Mouse (Mus musculus) CH12.LX (cell line): ENCODE results near the gene Cenph. TPM values are rescaled to one million over a fixed set of nuclear protein-coding genes. Genes with fewer than 3 reads are reported as not detected.
"Not testable (repeated sequence)": the region's sequence is repeated elsewhere in the genome, so short reads cannot be mapped to it uniquely, and the experiment has no call there.

Experiments
- DNase-seq: peaks from one replicate; pipeline ENCODE4 v3.0.0-alpha.2; 2013; ENCODE audit errors: extremely low read depth
- H3K27ac ChIP-seq: 2 replicates; pipeline ENCODE4 v1.5.1; 2012; ENCODE audit warnings: low read depth, mild to moderate bottlenecking, control low read depth, moderate library complexity; ENCODE audit not compliant: insufficient read depth
- H3K27me3 ChIP-seq: replicated peaks from 2 replicates; pipeline ENCODE3; 2012; ENCODE audit warnings: inconsistent platforms
- H3K36me3 ChIP-seq, 2 experiments: replicated peaks in 1 of 2; 2 replicates each; pipeline versions ENCODE3 to v1.6.1; 2012; ENCODE audit warnings: inconsistent platforms in 1 of 2, low read length in 1 of 2, mild to moderate bottlenecking in 1 of 2, mixed read lengths in 1 of 2, moderate library complexity in 1 of 2; ENCODE audit not compliant: control insufficient read depth in 1 of 2, insufficient read depth in 1 of 2
- H3K4me1 ChIP-seq, 2 experiments: 2 replicates each; pipeline ENCODE4 v1.6.1; 2012; ENCODE audit warnings: inconsistent platforms in 1 of 2, moderate library complexity in 1 of 2; ENCODE audit not compliant: insufficient read depth in 2 of 2, control insufficient read depth in 1 of 2
- H3K4me2 ChIP-seq: 2 replicates; pipeline ENCODE4 v1.6.1; 2012; ENCODE audit warnings: low read depth, mild to moderate bottlenecking, control low read depth; ENCODE audit not compliant: poor library complexity, insufficient read depth, severe bottlenecking
- H3K4me3 ChIP-seq, 3 experiments: fragments of 150-350 bp in 1 of 3; sonication (generic) in 1 of 3; replicated peaks in 1 of 3; 2 replicates each; pipeline versions ENCODE3 to v1.5.1; 2011 to 2012; ENCODE audit warnings: low read depth in 2 of 3, low read length in 2 of 3, mild to moderate bottlenecking in 2 of 3, moderate library complexity in 2 of 3, control low read depth in 1 of 3, improper control_type of control experiment in 1 of 3, inconsistent platforms in 1 of 3, mixed read lengths in 1 of 3; ENCODE audit not compliant: poor library complexity in 1 of 3
- H3K79me2 ChIP-seq: replicated peaks from 2 replicates; pipeline ENCODE4 v1.6.1; 2012; ENCODE audit warnings: mild to moderate bottlenecking, moderate library complexity; ENCODE audit not compliant: control insufficient read depth, poor library complexity, insufficient read depth, severe bottlenecking; ENCODE audit errors: extremely low read depth
- H3K9ac ChIP-seq: 2 replicates; pipeline ENCODE4 v1.6.1; 2012; ENCODE audit warnings: low read depth, mild to moderate bottlenecking, control low read depth, moderate library complexity; ENCODE audit not compliant: insufficient read depth
- H3K9me3 ChIP-seq: replicated peaks from 2 replicates; pipeline ENCODE3; 2012; ENCODE audit warnings: low read length, inconsistent platforms, mixed read lengths
- CHD2 ChIP-seq: IDR thresholded peaks from 2 replicates; pipeline ENCODE4 v1.6.1; 2011; ENCODE audit warnings: low read length, improper control_type of control experiment
- CTCF ChIP-seq, 2 experiments: IDR thresholded peaks in 1 of 2; conservative IDR thresholded peaks in 1 of 2; 2 replicates each; pipeline ENCODE4 v1.5.1; 2011 to 2012; ENCODE audit warnings: low read depth in 2 of 2, low read length in 2 of 2, improper control_type of control experiment in 1 of 2, inconsistent platforms in 1 of 2, mild to moderate bottlenecking in 1 of 2, moderate library complexity in 1 of 2
- ELF1 ChIP-seq: IDR thresholded peaks from 2 replicates; pipeline ENCODE4 v1.6.1; 2014; ENCODE audit warnings: low read depth, mild to moderate bottlenecking, inconsistent platforms, low read length, improper control_type of control experiment
- ETS1 ChIP-seq: conservative IDR thresholded peaks from 2 replicates; pipeline ENCODE4 v1.6.1; 2012; ENCODE audit warnings: low read depth, mild to moderate bottlenecking, inconsistent platforms, low read length, improper control_type of control experiment, moderate library complexity
- GABPA ChIP-seq: IDR thresholded peaks from 2 replicates; pipeline ENCODE4 v1.6.1; 2012; ENCODE audit warnings: low read depth, low read length, improper control_type of control experiment, inconsistent platforms; ENCODE audit not compliant: insufficient replicate concordance
- HCFC1 ChIP-seq: IDR thresholded peaks from 2 replicates; pipeline ENCODE4 v1.6.1; 2012; ENCODE audit warnings: low read depth, mild to moderate bottlenecking, inconsistent platforms, low read length, improper control_type of control experiment
- JUN ChIP-seq: IDR thresholded peaks from 2 replicates; pipeline ENCODE4 v1.6.1; 2011; ENCODE audit warnings: low read depth, mild to moderate bottlenecking, low read length, improper control_type of control experiment, moderate library complexity; ENCODE audit not compliant: insufficient read depth
- JUND ChIP-seq: conservative IDR thresholded peaks from 2 replicates; pipeline ENCODE4 v1.6.1; 2011; ENCODE audit warnings: low read depth, low read length, improper control_type of control experiment
- KAT2A ChIP-seq: IDR thresholded peaks from 2 replicates; pipeline ENCODE4 v1.6.1; 2012; ENCODE audit warnings: low read length, improper control_type of control experiment, inconsistent platforms; ENCODE audit not compliant: insufficient replicate concordance
- MAZ ChIP-seq: IDR thresholded peaks from 2 replicates; pipeline ENCODE4 v1.6.1; 2012; ENCODE audit warnings: low read depth, mild to moderate bottlenecking, inconsistent platforms, low read length, improper control_type of control experiment, moderate library complexity
- MXI1 ChIP-seq: IDR thresholded peaks from 2 replicates; pipeline ENCODE4 v1.6.1; 2011; ENCODE audit warnings: mild to moderate bottlenecking, low read depth, low read length, improper control_type of control experiment
- NRF1 ChIP-seq: IDR thresholded peaks from 2 replicates; pipeline ENCODE4 v1.6.1; 2014; ENCODE audit warnings: low read depth, mild to moderate bottlenecking, inconsistent platforms, low read length, improper control_type of control experiment, moderate library complexity
- POLR2A ChIP-seq: IDR thresholded peaks from 2 replicates; pipeline ENCODE4 v1.6.1; 2011; ENCODE audit warnings: low read depth, mild to moderate bottlenecking, improper control_type of control experiment, low read length
- RAD21 ChIP-seq: IDR thresholded peaks from 2 replicates; pipeline ENCODE4 v1.6.1; 2011; ENCODE audit warnings: low read depth, mild to moderate bottlenecking, low read length, improper control_type of control experiment, moderate library complexity
- SIN3A ChIP-seq: IDR thresholded peaks from 2 replicates; pipeline ENCODE4 v1.6.1; 2012; ENCODE audit warnings: low read length, improper control_type of control experiment, inconsistent platforms
- TCF12 ChIP-seq: IDR thresholded peaks from 2 replicates; pipeline ENCODE4 v1.6.1; 2014; ENCODE audit warnings: low read depth, mild to moderate bottlenecking, inconsistent platforms, low read length, improper control_type of control experiment
- UBTF ChIP-seq: IDR thresholded peaks from 2 replicates; pipeline ENCODE4 v1.6.1; 2012; ENCODE audit warnings: low read depth, mild to moderate bottlenecking, inconsistent platforms, low read length, improper control_type of control experiment, moderate library complexity
- ZKSCAN1 ChIP-seq: IDR thresholded peaks from 2 replicates; pipeline ENCODE4 v1.6.1; 2012; ENCODE audit warnings: low read depth, inconsistent platforms, low read length, improper control_type of control experiment, borderline replicate concordance
- ZMIZ1 ChIP-seq: IDR thresholded peaks from 2 replicates; pipeline ENCODE4 v1.6.1; 2012; ENCODE audit warnings: low read depth, mild to moderate bottlenecking, inconsistent platforms, low read length, improper control_type of control experiment
- ZNF384 ChIP-seq: IDR thresholded peaks from 2 replicates; pipeline ENCODE4 v1.6.1; 2012; ENCODE audit warnings: low read depth, low read length, improper control_type of control experiment, inconsistent platforms
- dilution Hi-C: fragments of 300-500 bp; cut with MboI; formaldehyde crosslinking; loops from 2 replicates; pipeline ENCODE4 v1.14.3; 2020; ENCODE audit warnings: low sequenced_read_pairs; ENCODE audit not compliant: extremely low pct_unique_long_range_greater_than_20kb, extremely low pct_ligation_motif_present
- in situ Hi-C: fragments of 300-500 bp; cut with MboI; formaldehyde crosslinking; loops from 3 replicates; pipeline ENCODE4 v1.14.3; 2019; ENCODE audit warnings: low sequenced_read_pairs, low pct_ligation_motif_present, low pct_unique_long_range_greater_than_20kb, mixed read lengths
- polyA plus RNA-seq: library from polyadenylated mRNA; unstranded; fragments of >175 nt; gene quantifications from 2 replicates; pipeline ENCODE4 v1.2.1, GENCODE M21; 2012; ENCODE audit warnings: low read depth; ENCODE audit not compliant: insufficient read length
- total RNA-seq, 2 experiments: library from RNA; depleted of rRNA; stranded (reverse); fragments of 300-350 nt in 1 of 2; fragments of >200 nt in 1 of 2; gene quantifications; 2 replicates each; pipeline ENCODE4 v1.2.3; 2012 to 2014

Cenph gene
- total and polyA plus RNA-seq, 3 experiments = 23.7 to 49.3 (median 49.1) TPM

DNA sequence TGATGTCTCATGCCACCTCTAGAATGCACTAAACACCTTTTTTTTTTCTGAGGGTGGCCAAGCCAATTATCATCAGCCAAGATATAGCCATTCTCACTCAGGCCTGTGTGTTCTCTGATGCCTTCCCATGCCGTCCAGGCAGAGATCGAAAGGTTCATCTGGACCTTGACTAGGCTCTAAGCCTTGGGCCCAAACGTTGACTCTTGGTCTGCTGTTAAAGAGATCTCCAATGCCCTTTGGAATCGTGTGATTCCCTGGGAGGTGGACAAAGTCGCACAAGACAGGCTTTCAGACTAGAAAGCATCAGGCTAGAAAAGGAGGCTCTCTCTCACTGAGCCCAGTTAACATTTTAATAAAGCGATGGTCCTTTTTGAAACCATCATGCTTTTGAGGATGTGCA lies 21.5 kb upstream of the Cenph start:
- Histone ChIP-seq H3K9me3 (no peaks in the 10 kb centered on the region), H3K4me3 (no peak overlapping the region), H3K79me2 (no peaks in the 10 kb centered on the region), H3K27me3 (no peaks in the 10 kb centered on the region), H3K4me1 (no peaks in the 10 kb centered on the region; a peak in 1 of 4 replicates), H3K27ac (no peak overlapping the region), H3K9ac (no peak overlapping the region), H3K4me2 (no peak overlapping the region), H3K36me3 (peaks cover 17 to 38% of the 10 kb centered on the region in 2 experiments)
- TF ChIP-seq NRF1 = no peak
- TF ChIP-seq CTCF (conservative IDR thresholded peaks at IDR 0.05 in 1 of 2, IDR thresholded peaks at IDR 0.05 in 1 of 2; ENCODE audit: low read depth in 2 of 2, low read length in 2 of 2) = no peak
- TF ChIP-seq KAT2A = no peak
- TF ChIP-seq ZMIZ1 = no peak
- no peak for TF ChIP-seq ETS1
- no peak for TF ChIP-seq HCFC1
- TF ChIP-seq GABPA = no peak
- TF ChIP-seq UBTF = no peak
- no peak for TF ChIP-seq CHD2
- no peak for TF ChIP-seq JUN
- no peak for TF ChIP-seq TCF12
- TF ChIP-seq JUND = no peak
- TF ChIP-seq ZKSCAN1 = no peak
- no peak for TF ChIP-seq MXI1
- no peak for TF ChIP-seq ZNF384
- no peak for TF ChIP-seq ELF1
- no peak for DNase-seq
- dilution Hi-C loops = no loop called here
- in situ Hi-C loops = no loop called here

DNA sequence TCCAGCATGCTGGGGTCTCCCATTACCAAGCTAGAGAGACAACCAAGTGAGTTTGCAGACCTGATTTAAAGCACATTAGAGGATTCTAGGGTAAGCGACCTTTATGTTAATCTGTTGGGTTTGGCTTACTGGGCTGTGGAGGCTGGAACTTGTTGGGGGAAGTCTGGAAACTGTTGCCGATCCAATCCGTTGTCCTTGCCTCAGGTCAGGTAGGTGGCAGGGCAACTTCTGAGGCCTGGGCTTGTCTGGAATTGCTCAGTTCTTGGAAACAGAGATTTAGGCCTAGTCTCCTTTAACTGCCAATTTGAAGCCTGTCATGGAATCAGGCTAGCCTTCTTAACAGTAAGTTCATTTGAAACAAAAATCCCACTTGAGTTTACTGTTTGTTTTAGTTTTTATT lies 13.4 kb upstream of the Cenph start:
- Histone ChIP-seq H3K36me3 (peaks cover 5 to 10% of the 10 kb centered on the region in 2 experiments), H3K27ac (no peak overlapping the region)
- TF ChIP-seq ELF1 (no peak), SIN3A (no peak), RAD21 (no peak), UBTF (no peak), MAZ (no peak), NRF1 (no peak), CTCF (conservative IDR thresholded peaks at IDR 0.05 in 1 of 2, IDR thresholded peaks at IDR 0.05 in 1 of 2; ENCODE audit: low read depth in 2 of 2, low read length in 2 of 2) (no peak), POLR2A (no peak)
- TF ChIP-seq, all 38 proteins: peak for 0
- DNase-seq = no peak
- H3K9ac ChIP-seq = no peak overlapping the region
- H3K79me2 ChIP-seq = peaks cover 21% of the 10 kb centered on the region
- in situ Hi-C loops = no loop called here
- H3K4me1 ChIP-seq = peaks cover 0 to 7% of the 10 kb centered on the region in 2 experiments; a peak in 2 of 4 replicates
- no peaks in the 10 kb centered on the region for H3K9me3 ChIP-seq
- H3K27me3 ChIP-seq = no peaks in the 10 kb centered on the region
- no peak overlapping the region for H3K4me2 ChIP-seq
- dilution Hi-C loops = no loop called here
- no peak overlapping the region for H3K4me3 ChIP-seq

DNA sequence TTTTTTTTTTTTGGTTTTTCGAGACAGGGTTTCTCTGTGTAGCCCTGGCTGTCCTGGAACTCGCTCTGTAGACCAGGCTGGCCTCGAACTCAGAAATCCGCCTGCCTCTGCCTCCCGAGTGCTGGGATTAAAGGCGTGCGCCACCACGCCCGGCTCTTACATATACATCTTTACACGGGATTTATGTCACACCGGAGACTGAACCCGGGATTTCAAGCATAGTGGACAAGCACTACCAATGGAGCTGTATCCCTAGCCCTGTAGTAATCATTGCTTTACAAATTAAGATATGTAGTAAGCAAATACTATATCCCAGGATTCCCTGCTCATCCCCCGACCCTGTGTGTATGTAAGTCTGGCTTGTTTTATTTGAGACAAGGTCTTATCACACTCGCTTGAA lies 12.4 kb upstream of the Cenph start:
- H3K9ac ChIP-seq, H3K27ac ChIP-seq, H3K4me3 ChIP-seq, H3K4me2 ChIP-seq, in situ Hi-C loops, H3K27me3 ChIP-seq, DNase-seq, H3K9me3 ChIP-seq, dilution Hi-C loops: not testable (repeated sequence)
- H3K4me1 ChIP-seq = peaks cover 0 to 18% of the 10 kb centered on the region in 2 experiments; a peak in 2 of 4 replicates
- H3K36me3 ChIP-seq = peaks cover 14 to 19% of the 10 kb centered on the region in 2 experiments
- H3K79me2 ChIP-seq = peaks cover 25% of the 10 kb centered on the region
